Mouse (Mus musculus) ES-E14 (cell line): ENCODE measurements at regions not wholly inside any gene's neighbourhood (a gene's known extent, or its start where the extent isn't known, plus 50 kb on each side); places are given as distances from the start of the nearest gene placed in this dataset.

ENCODE experiments used
- DNase-seq: peaks from one replicate; pipeline ENCODE4 v3.0.0-alpha.2; 2013; ENCODE audit warnings: low read depth, low spot score
- H3K27ac ChIP-seq: 2 replicates; pipeline ENCODE4 v1.5.1; 2012; ENCODE audit warnings: low read depth, mild to moderate bottlenecking, low read length, moderate library complexity, mixed read lengths; ENCODE audit not compliant: poor library complexity, insufficient read depth, severe bottlenecking
- H3K36me3 ChIP-seq: 2 replicates; pipeline ENCODE4 v1.6.1; 2012; ENCODE audit warnings: mild to moderate bottlenecking, low read length, moderate library complexity, mixed read lengths; ENCODE audit not compliant: control insufficient read depth, poor library complexity, insufficient read depth, severe bottlenecking
- H3K4me1 ChIP-seq, 2 experiments: fragments of 150-350 bp in 1 of 2; sonication (generic) in 1 of 2; 2 replicates each; pipeline ENCODE4 v1.6.1; 2012; ENCODE audit warnings: low read length in 2 of 2, mild to moderate bottlenecking in 1 of 2, mixed read lengths in 1 of 2; ENCODE audit not compliant: control insufficient read depth in 2 of 2, insufficient read depth in 2 of 2, poor library complexity in 1 of 2
- H3K4me3 ChIP-seq, 2 experiments: fragments of 150-350 bp in 1 of 2; sonication (generic) in 1 of 2; 2 replicates each; pipeline ENCODE4 v1.5.1; 2012; ENCODE audit warnings: low read length in 2 of 2, low read depth in 1 of 2, mild to moderate bottlenecking in 1 of 2, mixed read lengths in 1 of 2; ENCODE audit not compliant: insufficient read depth in 1 of 2, poor library complexity in 1 of 2, severe bottlenecking in 1 of 2
- H3K9ac ChIP-seq: 2 replicates; pipeline ENCODE4 v1.6.1; 2012; ENCODE audit warnings: low read depth, mild to moderate bottlenecking, low read length, mixed read lengths; ENCODE audit not compliant: poor library complexity, insufficient read depth, severe bottlenecking
- H3K9me3 ChIP-seq: fragments of 150-350 bp; sonication (generic); 2 replicates; pipeline ENCODE4 v1.6.1; 2012; ENCODE audit warnings: low read depth, mild to moderate bottlenecking, low read length; ENCODE audit not compliant: control insufficient read depth, insufficient read depth
- CHD2 ChIP-seq: IDR thresholded peaks from 2 replicates; pipeline ENCODE4 v1.6.1; 2014; ENCODE audit warnings: mild to moderate bottlenecking, low read depth, low read length, inconsistent platforms
- HCFC1 ChIP-seq: IDR thresholded peaks from 2 replicates; pipeline ENCODE4 v1.6.1; 2012; ENCODE audit warnings: low read length, inconsistent platforms, borderline replicate concordance; ENCODE audit not compliant: insufficient read depth
- MAFK ChIP-seq: IDR thresholded peaks from 2 replicates; pipeline ENCODE4 v1.6.1; 2014; ENCODE audit warnings: mild to moderate bottlenecking, low read depth, low read length, inconsistent platforms; ENCODE audit not compliant: insufficient read depth
- ZC3H11A ChIP-seq: IDR thresholded peaks from 2 replicates; pipeline ENCODE4 v1.6.1; 2012; ENCODE audit warnings: low read depth, mild to moderate bottlenecking, inconsistent platforms, low read length, borderline replicate concordance
- ZNF384 ChIP-seq: IDR thresholded peaks from 2 replicates; pipeline ENCODE4 v1.6.1; 2012; ENCODE audit warnings: low read depth, low read length, inconsistent platforms
- in situ Hi-C, 2 experiments: fragments of 600-800 bp; cut with MboI; formaldehyde crosslinking; loops; one replicate each; pipeline ENCODE4 v1.15.1; 2025; ENCODE audit warnings: low sequenced_read_pairs in 2 of 2, inconsistent platforms in 1 of 2; ENCODE audit not compliant: unreplicated experiment in 2 of 2

DNA sequence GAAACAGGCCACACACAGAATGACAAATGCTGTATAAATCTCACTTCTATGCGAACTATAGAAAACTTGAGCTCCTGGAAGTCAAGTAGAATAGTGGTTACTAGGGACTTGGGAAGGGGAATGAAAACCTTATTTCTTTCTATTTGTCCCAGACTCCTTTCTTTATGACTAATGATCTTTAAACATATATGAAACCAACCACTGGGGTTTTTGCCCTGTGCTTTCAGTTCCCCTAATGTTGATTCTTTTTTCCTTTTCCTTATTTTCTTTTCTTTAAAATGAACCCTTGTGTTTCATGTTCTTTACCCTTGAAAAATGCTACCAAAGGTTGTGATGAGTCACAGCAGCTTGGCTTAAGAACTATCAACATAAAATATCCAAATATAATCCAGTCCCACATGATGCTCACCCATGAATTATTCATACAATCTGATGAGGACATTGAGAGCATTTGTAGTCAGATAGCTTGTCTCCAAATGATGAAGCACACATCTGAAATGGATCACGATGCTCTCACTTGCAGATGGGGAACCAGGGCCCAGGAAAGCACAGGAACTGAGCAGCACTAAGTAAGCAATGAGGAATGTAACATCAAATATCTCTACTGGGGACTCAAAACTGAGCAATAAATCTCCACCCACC, 470.2 kb upstream of the Ubash3b start:
- no peak for DNase-seq
- no peak overlapping the region for H3K4me3 ChIP-seq

GRCm38 (mm10) chr9:41621341-41621740, 459.8 kb upstream of the Ubash3b start:
- in situ Hi-C loops: no loop called here
- Histone ChIP-seq H3K4me3 (no peak overlapping the region), H3K9ac (no peak overlapping the region), H3K9me3 (no peaks in the 10 kb centered on the region), H3K4me1 (no peaks in the 10 kb centered on the region), H3K27ac (no peak overlapping the region), H3K36me3 (no peaks in the 10 kb centered on the region)
- TF ChIP-seq ZNF384 (no peak), ZC3H11A (no peak), CHD2 (no peak), HCFC1 (no peak), MAFK (no peak)
- DNase-seq: no peak

More for the DNA sequence above, 470.2 kb upstream of the Ubash3b start:
- Histone ChIP-seq H3K4me1 (no peaks in the 10 kb centered on the region), H3K9ac (no peak overlapping the region), H3K9me3 (no peaks in the 10 kb centered on the region), H3K27ac (no peak overlapping the region), H3K36me3 (no peaks in the 10 kb centered on the region)
- TF ChIP-seq HCFC1 (no peak), ZNF384 (no peak), CHD2 (no peak), ZC3H11A (no peak), MAFK (no peak)
- in situ Hi-C loops: no loop called here

DNA sequence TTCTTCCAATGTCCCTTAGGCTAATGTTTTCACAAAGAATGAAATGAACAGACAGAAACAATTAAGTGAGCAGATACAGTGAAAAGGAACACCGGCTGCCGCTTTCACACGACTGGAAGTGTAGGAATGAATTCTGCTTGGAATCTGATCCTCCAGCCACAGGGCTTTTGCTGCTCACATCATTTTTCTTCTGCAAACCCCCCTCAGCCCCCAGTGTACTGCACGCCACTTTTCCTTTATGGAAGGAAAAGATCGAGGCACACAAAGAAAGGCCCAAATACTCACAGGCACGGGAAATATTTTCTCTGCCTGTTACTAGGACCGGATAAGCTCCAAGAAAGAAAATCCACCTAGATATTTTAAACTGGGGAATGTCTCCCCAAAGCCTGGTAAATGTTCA, 452.5 kb upstream of the Ubash3b start:
- in situ Hi-C loops: no loop called here
- TF ChIP-seq CHD2 (no peak), ZNF384 (no peak)
- H3K4me1 ChIP-seq: no peaks in the 10 kb centered on the region
- H3K9ac ChIP-seq: no peak overlapping the region
- no peaks in the 10 kb centered on the region for H3K9me3 ChIP-seq
- no peak overlapping the region for H3K27ac ChIP-seq
- H3K36me3 ChIP-seq: no peaks in the 10 kb centered on the region
- no peak overlapping the region for H3K4me3 ChIP-seq
- DNase-seq: no peak

- no peak for DNase-seq
- H3K9ac ChIP-seq: no peak overlapping the region
- no peaks in the 10 kb centered on the region for H3K9me3 ChIP-seq
- in situ Hi-C loops: no loop called here
- no peaks in the 10 kb centered on the region for H3K4me1 ChIP-seq
- H3K27ac ChIP-seq: no peak overlapping the region
- no peak overlapping the region for H3K4me3 ChIP-seq
- TF ChIP-seq ZC3H11A (no peak), HCFC1 (no peak), CHD2 (no peak), MAFK (no peak), ZNF384 (no peak)
- H3K36me3 ChIP-seq: no peaks in the 10 kb centered on the region
Observed at GRCm38 (mm10) chr9:41612802-41613550, 451.5 kb upstream of the Ubash3b start.

DNA sequence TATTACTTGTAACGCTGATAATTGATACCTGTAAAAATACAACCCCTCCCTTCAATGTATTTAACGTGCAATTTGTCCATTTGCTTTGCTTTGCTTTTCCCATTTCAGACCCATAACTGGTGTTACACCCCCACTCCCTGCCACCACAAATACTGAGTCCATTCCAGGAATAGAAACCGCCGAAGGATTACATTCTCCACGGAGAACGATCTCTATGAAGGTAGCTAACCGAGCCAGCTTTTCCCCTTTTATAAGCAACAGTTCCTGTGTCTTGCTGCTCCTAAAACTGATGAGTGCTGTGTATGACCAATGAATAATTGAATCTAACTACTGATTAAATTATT, 450.9 kb upstream of the Ubash3b start:
- Histone ChIP-seq H3K4me3 (no peak overlapping the region), H3K9me3 (no peaks in the 10 kb centered on the region), H3K36me3 (no peaks in the 10 kb centered on the region), H3K9ac (no peak overlapping the region), H3K4me1 (no peaks in the 10 kb centered on the region), H3K27ac (no peak overlapping the region)
- DNase-seq: no peak
- in situ Hi-C loops: no loop called here
- TF ChIP-seq ZC3H11A: no peak
